Mouse (Mus musculus) limb, embryonic 11.5 days (tissue): Measurements from ENCODE around the gene Cnksr3. TPM values are rescaled to one million over a fixed set of nuclear protein-coding genes. Genes with fewer than 3 reads are reported as not detected.

Experiments
- ATAC-seq: fragments of 200-750 bp; cut with Nextera tagmentation; 2 replicates; pipeline ENCODE4 v1.8.0; 2017; ENCODE audit warnings: low read depth; ENCODE audit not compliant: insufficient number of reproducible peaks, low FRiP score, low TSS enrichment
- DNase-seq: peaks from one replicate; pipeline ENCODE4 v3.0.0-alpha.2; 2015; ENCODE audit warnings: low spot score
- H3K27ac ChIP-seq: fragments of 300-500 bp; sonication (generic); replicated peaks from 2 replicates; pipeline ENCODE4 v1.5.1; 2014; ENCODE audit warnings: low read depth, mild to moderate bottlenecking, low read length
- H3K27me3 ChIP-seq: fragments of 300-500 bp; sonication (generic); 2 replicates; pipeline ENCODE4 v1.6.1; 2014; ENCODE audit warnings: mild to moderate bottlenecking, low read length, mixed read lengths; ENCODE audit not compliant: control insufficient read depth, insufficient read depth
- H3K36me3 ChIP-seq: fragments of 300-500 bp; sonication (generic); 2 replicates; pipeline ENCODE4 v1.6.1; 2014; ENCODE audit warnings: mild to moderate bottlenecking, low read length, moderate library complexity, mixed read lengths; ENCODE audit not compliant: control insufficient read depth, insufficient read depth
- H3K4me1 ChIP-seq: fragments of 300-500 bp; sonication (generic); 2 replicates; pipeline ENCODE4 v1.6.1; 2014; ENCODE audit warnings: low read length, mixed read lengths; ENCODE audit not compliant: control insufficient read depth, insufficient read depth
- H3K4me2 ChIP-seq: fragments of 300-500 bp; sonication (generic); 2 replicates; pipeline ENCODE4 v1.6.1; 2014; ENCODE audit warnings: low read depth, mild to moderate bottlenecking, moderate library complexity; ENCODE audit not compliant: severe bottlenecking
- H3K4me3 ChIP-seq: fragments of 300-500 bp; sonication (generic); 2 replicates; pipeline ENCODE4 v1.5.1; 2014; ENCODE audit warnings: low read depth, low read length
- H3K9ac ChIP-seq: fragments of 300-500 bp; sonication (generic); 2 replicates; pipeline ENCODE4 v1.6.1; 2014; ENCODE audit warnings: mild to moderate bottlenecking, low read length
- H3K9me3 ChIP-seq: fragments of 300-500 bp; sonication (generic); 2 replicates; pipeline ENCODE4 v1.6.1; 2016; ENCODE audit warnings: low read length; ENCODE audit not compliant: control insufficient read depth
- WGBS: fragments of 180-500 bp; shearing (Covaris S2); extraction: QIAGEN DNeasy Blood & Tissue Kit; methylation state at CpG from one replicate; pipeline ENCODE4 v1.1.7; 2014; 5-methylcytosine and 5-hydroxymethylcytosine counted together
- polyA plus RNA-seq: library from polyadenylated mRNA; unstranded; fragments of >200 nt; fragmentation: Nextera tagmentation; extraction: Ambion mirVana; gene quantifications from 2 replicates; pipeline ENCODE4 v1.2.1, GENCODE M21; 2014

Gene Cnksr3
- polyA plus RNA-seq, 1 experiment from 2014 or later, result 11.9 TPM

GRCm38 (mm10) chr10:7149671-7150595 is 62.1 kb downstream of the Cnksr3 start:
- 83% methylated on average over 11 of the region's 11 CpGs for WGBS
- H3K4me3 ChIP-seq, result no peak overlapping the region
- no peak overlapping the region for H3K27ac ChIP-seq
- peaks cover 2% of the 10 kb centered on the region; the same call in 1 of the 2 replicates for H3K36me3 ChIP-seq
- DNase-seq (no peak), ATAC-seq (no peak)
- H3K4me1 ChIP-seq, result no peaks in the 10 kb centered on the region; the same call in 1 of the 2 replicates
- no peak overlapping the region for H3K9ac ChIP-seq
- H3K4me2 ChIP-seq, result no peak overlapping the region
- H3K9me3 ChIP-seq, result no peaks in the 10 kb centered on the region
- no peaks in the 10 kb centered on the region for H3K27me3 ChIP-seq

- no peak overlapping the region for H3K9ac ChIP-seq
Observed at GRCm38 (mm10) chr10:7145614-7146013, 66.4 kb downstream of the Cnksr3 start.

GRCm38 (mm10) chr10:7144081-7144783 is 67.8 kb downstream of the Cnksr3 start:
- H3K4me2 ChIP-seq, result no peak overlapping the region
- WGBS, result 93% methylated on average over 13 of the region's 13 CpGs
- H3K27ac ChIP-seq, result no peak overlapping the region
- DNase-seq, result no peak
- no peak overlapping the region for H3K9ac ChIP-seq
- no peaks in the 10 kb centered on the region for H3K9me3 ChIP-seq
- H3K36me3 ChIP-seq, result no peaks in the 10 kb centered on the region
- H3K4me3 ChIP-seq, result no peak overlapping the region
- no peak for ATAC-seq
- 0 out of 2 replicates have a peak, but pooled peaks cover 3% of the 10 kb centered on the region for H3K4me1 ChIP-seq
- no peaks in the 10 kb centered on the region for H3K27me3 ChIP-seq

More at GRCm38 (mm10) chr10:7145614-7146013, 66.4 kb downstream of the Cnksr3 start:
- H3K4me3 ChIP-seq, result no peak overlapping the region
- H3K36me3 ChIP-seq, result peaks cover 2% of the 10 kb centered on the region; the same call in 1 of the 2 replicates
- no peak for ATAC-seq
- 83% methylated on average over 5 of the region's 5 CpGs for WGBS
- no peak overlapping the region for H3K27ac ChIP-seq
- no peaks in the 10 kb centered on the region for H3K27me3 ChIP-seq
- H3K4me1 ChIP-seq, result no peaks in the 10 kb centered on the region; the same call in 1 of the 2 replicates
- no peak for DNase-seq
- H3K9me3 ChIP-seq, result no peaks in the 10 kb centered on the region
- H3K4me2 ChIP-seq, result no peak overlapping the region

GRCm38 (mm10) chr10:7142287-7142686 is 69.8 kb downstream of the Cnksr3 start:
- Histone ChIP-seq H3K9me3 (no peaks in the 10 kb centered on the region), H3K4me3 (no peak overlapping the region), H3K27me3 (no peaks in the 10 kb centered on the region), H3K27ac (no peak overlapping the region), H3K4me1 (0 out of 2 replicates have a peak, but pooled peaks cover 3% of the 10 kb centered on the region), H3K36me3 (no peaks in the 10 kb centered on the region), H3K9ac (no peak overlapping the region), H3K4me2 (no peak overlapping the region)
- DNase-seq (no peak), ATAC-seq (no peak)
- WGBS, result 89% methylated on average over 8 of the region's 8 CpGs

- no peaks in the 10 kb centered on the region for H3K36me3 ChIP-seq
- 0 out of 2 replicates have a peak, but pooled peaks cover 3% of the 10 kb centered on the region for H3K4me1 ChIP-seq
- H3K4me3 ChIP-seq, result no peak overlapping the region
- DNase-seq, result no peak
- no peaks in the 10 kb centered on the region for H3K27me3 ChIP-seq
- H3K9me3 ChIP-seq, result no peaks in the 10 kb centered on the region
- H3K9ac ChIP-seq, result no peak overlapping the region
- 46% methylated on average over 6 of the region's 6 CpGs for WGBS
- H3K4me2 ChIP-seq, result no peak overlapping the region
- H3K27ac ChIP-seq, result no peak overlapping the region
- no peak for ATAC-seq
Observed at GRCm38 (mm10) chr10:7140282-7140681, 71.8 kb downstream of the Cnksr3 start.

- ATAC-seq (no peak), DNase-seq (no peak)
- H3K4me2 ChIP-seq, result no peak overlapping the region
- H3K9me3 ChIP-seq, result no peaks in the 10 kb centered on the region
- H3K27ac ChIP-seq, result no peak overlapping the region
- WGBS, result 86% methylated on average over 12 of the region's 12 CpGs
- H3K9ac ChIP-seq, result no peak overlapping the region
- peaks cover 5% of the 10 kb centered on the region; the same call in 1 of the 2 replicates for H3K36me3 ChIP-seq
- 0 out of 2 replicates have a peak, but pooled peaks cover 3% of the 10 kb centered on the region for H3K4me1 ChIP-seq
- H3K4me3 ChIP-seq, result no peak overlapping the region
- no peaks in the 10 kb centered on the region for H3K27me3 ChIP-seq
Observed at GRCm38 (mm10) chr10:7138049-7138448, 74.0 kb downstream of the Cnksr3 start.

GRCm38 (mm10) chr10:7135751-7136150 is 76.3 kb downstream of the Cnksr3 start:
- WGBS, result 85% methylated on average over 2 of the region's 2 CpGs
- Histone ChIP-seq H3K9me3 (no peaks in the 10 kb centered on the region), H3K36me3 (peaks cover 7% of the 10 kb centered on the region; the same call in 1 of the 2 replicates), H3K27ac (no peak overlapping the region), H3K9ac (no peak overlapping the region), H3K4me1 (0 out of 2 replicates have a peak, but pooled peaks cover 3% of the 10 kb centered on the region), H3K27me3 (no peaks in the 10 kb centered on the region), H3K4me3 (no peak overlapping the region), H3K4me2 (no peak overlapping the region)
- DNase-seq (no peak), ATAC-seq (no peak)

- Histone ChIP-seq H3K27me3 (no peaks in the 10 kb centered on the region), H3K4me2 (no peak overlapping the region), H3K4me1 (no peaks in the 10 kb centered on the region), H3K36me3 (peaks cover 7% of the 10 kb centered on the region; the same call in 1 of the 2 replicates), H3K9me3 (no peaks in the 10 kb centered on the region), H3K9ac (no peak overlapping the region), H3K4me3 (no peak overlapping the region), H3K27ac (no peak overlapping the region)
- ATAC-seq (no peak), DNase-seq (no peak)
- WGBS, result 89% methylated on average over 5 of the region's 5 CpGs
Observed at GRCm38 (mm10) chr10:7133005-7133404, 79.0 kb downstream of the Cnksr3 start.
